Mouse (Mus musculus): Measurements from ENCODE around the gene Zdhhc13. TPM values are rescaled to one million over a fixed set of nuclear protein-coding genes. Genes with fewer than 3 reads are reported as not detected.

Gene Zdhhc13
- polyA plus RNA-seq, 1 experiment from 2014 or later, result 38.6 TPM

DNA sequence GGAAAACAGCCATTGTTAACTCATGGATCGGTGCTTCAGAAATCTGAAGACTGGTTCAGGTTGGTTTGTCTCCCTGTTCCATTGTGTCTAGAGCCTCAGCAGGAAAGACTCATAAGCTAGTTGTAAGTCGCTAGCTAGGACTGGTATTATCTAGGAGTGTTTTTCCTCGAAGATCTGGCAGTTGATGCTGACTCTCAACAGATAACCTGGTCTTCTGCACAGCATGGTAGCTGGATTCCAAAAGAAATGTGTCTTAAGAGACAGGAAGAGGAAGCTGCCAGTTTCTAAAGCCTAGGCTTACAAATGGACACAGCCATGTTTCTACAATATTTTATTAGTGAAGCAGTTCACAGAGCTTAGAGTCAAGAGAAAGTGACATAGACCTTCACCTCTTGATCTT lies 2.6 kb downstream of the Zdhhc13 start:
- no peak overlapping the region for H3K27ac ChIP-seq

DNA sequence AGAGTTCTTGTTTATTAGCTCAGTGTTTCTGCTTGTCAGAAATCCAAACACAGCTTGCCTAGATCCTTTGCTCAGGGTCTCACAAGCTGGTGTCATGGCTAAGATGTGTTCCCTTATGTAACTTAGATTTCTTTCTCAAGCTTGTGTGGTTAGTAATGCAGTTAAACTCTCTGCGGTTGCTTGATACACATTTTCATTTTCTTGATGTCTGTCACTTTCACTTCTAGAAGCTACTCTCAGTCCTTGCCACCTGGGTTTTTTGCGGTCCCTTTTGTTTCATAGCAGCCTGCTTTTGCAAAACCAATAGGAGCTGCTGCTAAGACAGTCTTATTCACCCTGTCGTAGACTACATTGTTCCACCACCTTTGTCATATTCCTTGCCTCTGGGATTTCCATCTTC lies 6.3 kb downstream of the Zdhhc13 start:
- Histone ChIP-seq H3K27me3 (no peaks in the 10 kb centered on the region), H3K36me3 (peaks cover 14% of the 10 kb centered on the region), H3K4me1 (replicated peaks) (peaks cover 13% of the 10 kb centered on the region), H3K4me3 (no peak overlapping the region), H3K27ac (no peak overlapping the region), H3K4me2 (no peak overlapping the region), H3K9me3 (no peaks in the 10 kb centered on the region), H3K9ac (no peak overlapping the region)
- no peak for ATAC-seq (ENCODE audit: low FRiP score)
- 96% methylated on average over 3 of the region's 3 CpGs for WGBS

More for the DNA sequence above, 2.6 kb downstream of the Zdhhc13 start:
- Histone ChIP-seq H3K36me3 (peaks cover 5% of the 10 kb centered on the region), H3K4me2 (no peak overlapping the region), H3K9me3 (no peaks in the 10 kb centered on the region), H3K9ac (no peak overlapping the region), H3K27me3 (peaks cover 9% of the 10 kb centered on the region; the same call in 1 of the 2 replicates), H3K4me3 (no peak overlapping the region), H3K4me1 (replicated peaks) (peaks cover 25% of the 10 kb centered on the region)
- 81% methylated on average over 3 of the region's 3 CpGs for WGBS
- ATAC-seq (ENCODE audit: low FRiP score), result no peak

DNA sequence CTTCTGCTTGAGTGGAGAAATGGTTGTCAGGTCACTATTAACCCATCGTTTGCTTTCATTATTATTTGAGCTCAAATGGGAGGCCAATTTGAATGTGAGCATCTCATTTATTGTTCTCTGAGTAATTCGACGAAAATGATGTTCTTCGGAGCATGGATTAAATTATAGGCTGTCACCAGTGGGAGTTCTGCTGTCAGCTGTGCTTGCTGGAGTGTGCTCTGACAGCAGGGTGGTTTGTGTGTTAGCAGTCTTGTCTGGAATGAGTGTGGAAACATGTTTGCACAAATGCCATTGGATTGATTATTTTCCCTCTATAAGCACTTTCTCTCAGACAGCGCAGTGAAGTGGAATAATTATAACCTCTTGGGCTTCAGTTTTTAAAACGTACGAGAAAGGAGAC lies 14.6 kb downstream of the Zdhhc13 start:
- H3K36me3 ChIP-seq, result peaks cover 56% of the 10 kb centered on the region
- no peak overlapping the region for H3K9ac ChIP-seq
- no peaks in the 10 kb centered on the region for H3K9me3 ChIP-seq
- no peaks in the 10 kb centered on the region for H3K27me3 ChIP-seq
- no peak overlapping the region for H3K27ac ChIP-seq
- H3K4me1 ChIP-seq (replicated peaks), result no peaks in the 10 kb centered on the region
- H3K4me3 ChIP-seq, result no peak overlapping the region
- no peak overlapping the region for H3K4me2 ChIP-seq
- no peak for ATAC-seq (ENCODE audit: low FRiP score)
- WGBS, result 73% methylated on average over 7 of the region's 7 CpGs

DNA sequence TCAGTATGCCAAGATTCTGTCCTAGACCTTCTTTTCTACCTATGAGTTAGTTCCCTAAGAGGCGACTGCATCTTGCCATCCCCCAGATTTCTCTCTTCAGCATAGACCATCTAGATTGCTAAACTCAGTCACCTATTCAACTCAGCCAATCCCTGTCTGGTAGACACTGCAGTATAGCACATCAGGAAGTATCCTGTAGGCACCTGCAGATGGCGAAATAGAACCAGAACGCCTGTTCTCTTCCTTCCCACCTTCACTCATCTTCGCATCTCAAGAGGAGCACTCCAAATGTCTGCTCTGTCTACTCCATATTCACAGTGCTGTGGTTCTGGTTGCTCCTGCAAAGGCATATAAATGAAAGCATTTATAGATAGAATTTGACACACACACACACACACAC lies 17.8 kb downstream of the Zdhhc13 start:
- Histone ChIP-seq H3K9ac (no peak overlapping the region), H3K27me3 (no peaks in the 10 kb centered on the region), H3K36me3 (peaks cover 75% of the 10 kb centered on the region), H3K9me3 (no peaks in the 10 kb centered on the region), H3K4me1 (replicated peaks) (no peaks in the 10 kb centered on the region), H3K4me3 (no peak overlapping the region), H3K27ac (no peak overlapping the region), H3K4me2 (no peak overlapping the region)
- no peak for ATAC-seq (ENCODE audit: low FRiP score)
- WGBS, result 88% methylated on average over 4 of the region's 4 CpGs

DNA sequence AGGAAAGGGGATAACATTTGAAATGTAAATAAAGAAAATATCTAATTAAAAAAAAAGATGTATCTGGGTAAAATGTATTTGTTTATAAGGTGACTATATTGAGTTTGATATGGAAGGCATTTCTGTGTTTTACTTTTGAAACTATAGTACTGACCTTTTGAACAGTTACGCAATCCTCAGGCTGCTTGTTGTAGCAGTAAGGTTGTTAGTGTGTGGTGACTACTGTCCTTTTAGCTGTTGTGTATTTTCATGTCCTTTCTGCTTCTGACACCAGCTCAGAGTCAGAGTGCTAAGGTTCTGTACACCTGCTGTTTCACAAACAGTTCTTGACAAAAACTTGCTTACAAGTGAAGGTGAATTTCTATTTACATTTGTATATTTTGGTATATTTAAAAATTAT lies 21.8 kb downstream of the Zdhhc13 start:
- peaks cover 71% of the 10 kb centered on the region for H3K36me3 ChIP-seq
- H3K27me3 ChIP-seq, result no peaks in the 10 kb centered on the region
- H3K9ac ChIP-seq, result no peak overlapping the region
- no peak overlapping the region for H3K4me2 ChIP-seq
- 87% methylated on average over 1 of the region's 1 CpGs for WGBS
- ATAC-seq (ENCODE audit: low FRiP score), result no peak
- no peaks in the 10 kb centered on the region for H3K9me3 ChIP-seq
- no peak overlapping the region for H3K4me3 ChIP-seq
- H3K27ac ChIP-seq, result no peak overlapping the region
- no peaks in the 10 kb centered on the region for H3K4me1 ChIP-seq (replicated peaks)

DNA sequence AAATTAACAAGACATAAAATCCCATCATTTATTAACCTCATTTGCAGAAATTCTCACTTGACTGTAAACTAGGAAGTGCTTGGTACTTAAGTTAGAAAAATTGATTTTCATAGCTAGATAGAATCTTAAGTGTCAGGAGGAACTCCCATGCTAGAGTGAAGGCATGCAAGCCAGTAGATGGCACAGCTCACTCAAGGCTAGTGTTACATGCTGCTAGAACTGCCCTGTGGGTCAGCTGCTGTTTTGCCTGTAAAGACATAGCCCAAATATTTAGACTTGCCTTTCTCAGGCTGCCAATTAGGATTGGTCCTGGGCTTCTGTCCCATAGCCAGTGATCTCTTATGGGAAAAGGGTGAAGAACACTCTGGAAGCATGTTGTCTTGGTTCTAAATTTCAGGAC lies 23.6 kb downstream of the Zdhhc13 start:
- Histone ChIP-seq H3K9me3 (no peaks in the 10 kb centered on the region), H3K4me1 (replicated peaks) (no peaks in the 10 kb centered on the region), H3K36me3 (peaks cover 65% of the 10 kb centered on the region), H3K9ac (no peak overlapping the region), H3K27ac (no peak overlapping the region), H3K27me3 (no peaks in the 10 kb centered on the region), H3K4me2 (no peak overlapping the region), H3K4me3 (no peak overlapping the region)
- ATAC-seq (ENCODE audit: low FRiP score), result no peak

DNA sequence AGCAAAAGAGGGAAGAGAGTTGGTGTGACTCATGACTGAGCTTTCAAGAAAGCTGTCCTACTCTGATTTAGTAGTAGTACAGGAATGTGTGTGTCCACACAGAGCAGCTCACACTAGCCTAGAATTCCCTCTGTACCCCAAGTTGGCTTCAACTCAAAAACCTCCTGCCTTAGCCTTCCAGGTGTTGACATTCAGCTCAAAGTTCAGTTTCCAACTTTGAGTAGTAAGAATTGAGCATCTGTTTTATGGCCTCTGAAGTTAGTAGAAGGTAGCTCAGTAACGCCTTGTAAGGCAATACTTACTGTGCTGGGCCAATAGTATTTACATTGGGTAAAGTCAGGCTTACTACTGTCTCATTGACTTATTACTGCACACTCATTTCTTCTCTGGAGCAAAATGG lies 24.8 kb downstream of the Zdhhc13 start:
- Histone ChIP-seq H3K36me3 (peaks cover 70% of the 10 kb centered on the region), H3K9ac (no peak overlapping the region), H3K4me3 (no peak overlapping the region), H3K4me1 (replicated peaks) (no peaks in the 10 kb centered on the region), H3K27me3 (no peaks in the 10 kb centered on the region), H3K27ac (no peak overlapping the region), H3K4me2 (no peak overlapping the region), H3K9me3 (no peaks in the 10 kb centered on the region)
- 93% methylated on average over 1 of the region's 1 CpGs for WGBS
- no peak for ATAC-seq (ENCODE audit: low FRiP score)

DNA sequence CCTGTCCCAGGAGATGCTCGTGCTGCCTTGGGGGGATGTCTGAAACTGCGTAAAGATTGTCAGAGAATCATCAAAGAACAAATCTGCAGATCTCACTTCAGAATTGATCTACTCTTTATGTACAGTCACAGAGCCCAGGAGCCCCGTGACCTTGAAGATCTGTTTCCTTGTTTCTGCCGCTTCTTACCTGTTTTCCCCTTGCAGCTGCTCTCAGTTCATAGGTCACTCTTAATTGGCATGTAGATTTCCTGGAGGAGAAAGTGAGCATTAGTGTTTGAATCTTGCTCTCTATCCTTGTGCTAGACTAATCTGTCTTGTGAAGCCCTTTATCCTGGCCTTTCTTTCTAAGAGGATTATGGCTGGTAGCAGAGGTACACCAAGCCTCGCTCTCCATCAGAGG lies 32.9 kb downstream of the Zdhhc13 start:
- no peak for ATAC-seq (ENCODE audit: low FRiP score)
- no peaks in the 10 kb centered on the region for H3K9me3 ChIP-seq
- no peak overlapping the region for H3K4me3 ChIP-seq
- WGBS, result 91% methylated on average over 5 of the region's 5 CpGs
- H3K27ac ChIP-seq, result no peak overlapping the region
- H3K4me2 ChIP-seq, result no peak overlapping the region
- no peak overlapping the region for H3K9ac ChIP-seq
- H3K27me3 ChIP-seq, result peaks cover 5% of the 10 kb centered on the region; the same call in 1 of the 2 replicates
- no peaks in the 10 kb centered on the region for H3K4me1 ChIP-seq (replicated peaks)
- H3K36me3 ChIP-seq, result peaks cover 93% of the 10 kb centered on the region

DNA sequence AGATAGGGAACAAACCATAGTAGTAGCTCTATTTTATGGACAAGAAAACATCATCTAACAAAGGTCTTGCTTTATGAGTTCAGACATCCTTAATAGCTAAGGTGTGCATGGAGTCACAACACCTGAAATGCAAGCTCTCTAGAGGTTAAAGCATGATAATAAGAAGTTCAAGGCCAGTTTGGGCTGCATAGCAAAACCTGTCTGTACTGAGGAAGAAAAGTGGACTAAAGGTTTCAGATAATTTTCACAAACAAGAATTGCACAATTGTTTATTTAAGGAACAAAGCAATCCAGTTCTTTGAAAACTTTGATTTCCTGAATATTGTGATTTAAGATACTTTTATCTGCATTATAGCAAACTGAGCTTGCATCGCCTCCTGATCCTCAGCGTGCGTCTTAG lies 34.8 kb downstream of the Zdhhc13 start:
- Histone ChIP-seq H3K4me3 (no peak overlapping the region), H3K4me1 (replicated peaks) (no peaks in the 10 kb centered on the region), H3K27me3 (peaks cover 19% of the 10 kb centered on the region), H3K27ac (no peak overlapping the region), H3K4me2 (no peak overlapping the region), H3K36me3 (peaks cover 92% of the 10 kb centered on the region), H3K9ac (no peak overlapping the region), H3K9me3 (no peaks in the 10 kb centered on the region)
- no peak for ATAC-seq (ENCODE audit: low FRiP score)
- WGBS, result 97% methylated on average over 3 of the region's 3 CpGs

DNA sequence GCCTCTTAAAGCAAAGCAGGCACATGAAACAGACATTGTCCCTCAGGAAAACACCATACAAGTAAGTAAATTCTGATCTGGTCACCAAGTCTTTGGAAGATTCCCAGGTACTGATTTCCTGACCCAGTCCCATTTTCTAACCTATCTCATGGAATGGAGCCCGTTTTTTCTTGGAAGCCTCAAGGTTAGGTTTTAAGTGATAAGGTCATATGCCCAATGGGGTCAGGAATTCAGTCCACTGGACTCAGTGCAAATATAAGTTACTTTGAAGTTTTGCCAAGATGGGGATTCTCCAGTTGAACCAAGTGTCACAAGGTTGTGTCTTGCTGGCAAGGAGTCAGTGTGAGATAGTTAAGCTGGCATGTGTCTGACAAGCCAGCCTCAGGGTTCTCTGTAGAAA lies 35.9 kb downstream of the Zdhhc13 start:
- H3K4me3 ChIP-seq, result no peak overlapping the region
- 92% methylated on average over 1 of the region's 1 CpGs for WGBS
- no peak for ATAC-seq (ENCODE audit: low FRiP score)
- no peak overlapping the region for H3K9ac ChIP-seq
- H3K9me3 ChIP-seq, result no peaks in the 10 kb centered on the region
- H3K27me3 ChIP-seq, result peaks cover 27% of the 10 kb centered on the region
- no peak overlapping the region for H3K4me2 ChIP-seq
- H3K36me3 ChIP-seq, result peaks cover 81% of the 10 kb centered on the region
- no peaks in the 10 kb centered on the region for H3K4me1 ChIP-seq (replicated peaks)
- H3K27ac ChIP-seq, result no peak overlapping the region

DNA sequence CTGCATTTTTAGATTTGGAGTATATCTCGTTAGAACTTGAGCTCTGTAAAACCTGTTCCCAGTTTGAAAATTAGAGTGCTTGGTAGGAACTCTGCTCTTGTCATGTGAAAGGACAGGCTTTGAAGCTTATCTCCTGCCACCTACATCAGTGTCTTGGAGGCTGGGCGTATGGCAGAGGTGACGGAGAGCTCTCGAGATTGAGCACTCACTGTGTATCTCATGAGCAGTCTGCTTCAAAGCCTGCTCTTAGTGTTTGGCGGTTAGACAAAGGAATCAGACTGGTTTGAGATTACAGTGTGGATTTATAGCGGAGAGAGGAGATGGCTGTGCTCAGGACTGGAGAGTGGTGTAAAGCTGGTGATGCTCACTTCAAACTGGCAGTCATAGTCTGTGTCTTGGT lies 36.4 kb downstream of the Zdhhc13 start:
- Histone ChIP-seq H3K9ac (no peak overlapping the region), H3K4me3 (no peak overlapping the region), H3K9me3 (no peaks in the 10 kb centered on the region), H3K36me3 (peaks cover 76% of the 10 kb centered on the region), H3K27me3 (peaks cover 32% of the 10 kb centered on the region), H3K4me1 (replicated peaks) (no peaks in the 10 kb centered on the region), H3K4me2 (no peak overlapping the region), H3K27ac (no peak overlapping the region)
- WGBS, result 95% methylated on average over 6 of the region's 6 CpGs
- ATAC-seq (ENCODE audit: low FRiP score), result no peak

DNA sequence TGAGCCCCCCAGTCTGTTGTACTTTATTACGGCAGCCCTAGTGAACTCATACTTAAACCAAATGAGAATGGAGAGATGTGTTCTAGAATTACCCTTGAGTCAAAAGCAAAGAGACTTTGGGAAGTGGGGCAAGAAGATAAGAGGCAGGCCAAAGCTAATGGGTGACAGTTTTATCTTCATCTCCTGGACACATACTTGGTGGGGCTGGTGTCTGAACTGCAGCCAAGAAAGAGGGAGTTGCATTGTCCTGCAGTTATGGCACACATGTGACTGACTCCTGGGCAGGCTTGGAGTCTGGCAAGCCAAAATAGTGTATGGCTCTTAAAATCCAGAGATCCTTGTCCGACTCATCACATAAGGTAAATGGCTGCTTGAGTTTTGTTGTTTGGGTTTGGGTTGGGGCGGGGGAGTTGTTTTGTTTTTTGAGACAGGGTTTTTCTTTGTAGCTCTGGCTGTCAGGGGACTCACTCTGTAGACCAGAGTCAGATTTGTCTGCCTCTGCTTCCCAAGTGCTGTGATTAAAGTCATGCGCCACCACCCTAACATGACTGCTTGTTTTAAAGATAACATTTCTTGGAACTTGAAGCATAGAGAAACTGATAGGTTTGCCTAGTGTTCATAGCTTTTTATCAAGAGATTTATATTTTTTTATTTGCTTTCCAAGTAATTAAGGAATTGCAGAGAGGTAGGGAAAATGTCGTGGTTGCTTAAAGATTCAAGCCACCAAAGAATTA lies 40.5 kb downstream of the Zdhhc13 start:
- H3K4me2 ChIP-seq, result no peak overlapping the region
- H3K9ac ChIP-seq, result no peak overlapping the region
- H3K27me3 ChIP-seq, result peaks cover 73% of the 10 kb centered on the region
- H3K9me3 ChIP-seq, result no peaks in the 10 kb centered on the region
- no peak overlapping the region for H3K27ac ChIP-seq
- peaks cover 38% of the 10 kb centered on the region for H3K36me3 ChIP-seq
- ATAC-seq (ENCODE audit: low FRiP score), result no peak
- H3K4me1 ChIP-seq (replicated peaks), result peaks cover 4% of the 10 kb centered on the region
- H3K4me3 ChIP-seq, result no peak overlapping the region
- 86% methylated on average over 5 of the region's 5 CpGs for WGBS

DNA sequence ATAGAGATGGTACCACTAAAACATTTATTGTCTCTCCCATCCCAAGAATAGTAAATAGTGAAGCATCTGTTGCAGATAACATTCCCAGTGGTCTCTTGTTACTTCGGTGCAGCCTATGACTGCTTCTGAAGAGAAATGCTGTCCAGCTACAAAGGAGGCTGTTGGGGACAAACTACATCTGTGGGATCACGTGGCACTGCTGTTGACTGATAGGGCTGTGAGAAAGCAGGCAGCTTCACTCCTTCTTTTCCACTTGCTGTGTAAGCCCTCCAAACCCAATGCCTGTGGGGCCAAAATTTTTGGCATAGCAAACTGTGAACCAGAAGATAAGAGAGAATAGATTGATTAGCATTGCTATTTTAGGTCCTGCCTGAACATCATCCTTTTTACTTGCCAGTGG lies 41.6 kb downstream of the Zdhhc13 start:
- Histone ChIP-seq H3K27ac (no peak overlapping the region), H3K9ac (no peak overlapping the region), H3K4me3 (no peak overlapping the region), H3K36me3 (peaks cover 28% of the 10 kb centered on the region), H3K9me3 (no peaks in the 10 kb centered on the region), H3K4me2 (no peak overlapping the region), H3K4me1 (replicated peaks) (peaks cover 14% of the 10 kb centered on the region), H3K27me3 (peaks cover 82% of the 10 kb centered on the region)
- 67% methylated on average over 2 of the region's 2 CpGs for WGBS
- no peak for ATAC-seq (ENCODE audit: low FRiP score)

Data from hindbrain, embryonic 13.5 days (tissue).